Mouse (Mus musculus) kidney, adult 18-20 months (tissue): Measurements from ENCODE around the gene Ctdspl.

Experiments used
- DNase-seq: peaks from one replicate; pipeline ENCODE4 v3.0.0; 2021

Ctdspl gene

GRCm38 (mm10) chr9:118991750-118992585 lies 65.7 kb downstream of the Ctdspl start:
- DNase-seq: no peak

DNA sequence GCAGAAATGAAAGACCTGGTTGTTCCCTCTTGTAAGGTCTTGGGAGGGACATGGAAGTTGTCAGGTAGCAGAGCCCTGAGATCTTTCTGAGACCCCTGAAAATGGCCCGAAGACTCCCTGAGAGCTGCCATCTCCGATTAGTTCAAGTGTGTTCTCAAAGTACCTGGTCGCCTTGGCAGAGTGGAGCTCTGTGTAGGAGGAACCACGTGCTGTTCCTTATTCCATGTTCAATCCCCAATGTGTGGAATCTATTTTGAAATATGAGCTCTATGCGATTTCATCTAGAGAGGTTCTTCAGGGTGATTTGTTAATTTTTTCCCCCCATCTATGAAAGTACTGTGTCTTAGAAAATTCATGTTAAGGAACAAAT lies 66.3 kb downstream of the Ctdspl start:
- DNase-seq: no peak

DNA sequence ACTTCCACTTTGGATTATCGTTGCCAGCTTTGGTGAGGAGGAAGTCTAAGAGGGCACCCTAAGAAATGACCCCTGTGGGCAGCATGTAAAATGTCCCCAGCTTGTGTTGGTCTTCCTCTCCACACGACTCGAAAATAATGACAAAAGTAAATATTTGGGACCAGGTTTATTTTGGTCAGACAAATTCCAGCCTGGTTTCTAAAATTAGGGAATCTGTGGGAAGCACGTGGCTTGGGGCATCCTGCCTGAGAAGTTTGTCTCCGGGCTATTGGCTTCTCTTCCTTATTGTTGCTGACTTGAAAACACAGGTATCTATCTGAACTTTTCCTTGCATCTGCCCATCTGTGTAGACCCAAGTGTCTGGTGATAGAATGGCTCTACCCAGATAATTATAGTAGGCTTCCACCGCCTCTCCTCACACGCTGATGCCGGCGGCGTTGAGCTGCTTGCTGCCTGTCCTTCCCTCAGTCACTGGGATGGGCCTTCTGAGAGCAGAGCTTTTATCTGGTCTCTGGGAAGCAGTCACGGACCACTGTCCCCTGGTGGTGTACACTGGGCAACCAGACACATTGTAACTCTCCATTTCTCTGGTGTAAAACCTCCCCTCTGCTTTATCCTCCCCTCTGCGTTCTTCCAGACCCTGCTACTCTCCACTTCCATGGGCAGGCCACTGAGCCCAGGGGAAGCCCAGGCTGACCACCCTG lies 68.4 kb downstream of the Ctdspl start:
- DNase-seq: no peak

DNA sequence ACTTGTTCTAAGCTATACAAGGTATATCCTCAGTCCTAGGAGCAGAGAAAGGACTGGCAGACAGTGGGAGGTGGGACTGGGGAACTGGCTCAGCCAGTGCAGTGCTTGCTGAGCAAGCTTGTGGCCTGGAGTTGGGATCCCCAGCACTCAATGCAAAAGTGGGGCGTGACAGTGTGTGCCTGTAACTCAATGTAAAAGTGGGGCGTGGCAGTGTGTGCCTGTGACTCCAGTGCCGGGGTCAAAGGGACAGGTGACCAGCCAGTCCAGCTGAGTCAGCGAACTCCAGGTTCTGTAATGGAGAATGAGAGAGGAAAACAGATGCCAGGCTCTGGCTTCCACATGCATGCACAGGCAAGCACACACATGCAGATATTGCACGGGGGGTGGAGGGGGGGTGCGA lies 69.3 kb downstream of the Ctdspl start:
- DNase-seq: peak; percentile 42

DNA sequence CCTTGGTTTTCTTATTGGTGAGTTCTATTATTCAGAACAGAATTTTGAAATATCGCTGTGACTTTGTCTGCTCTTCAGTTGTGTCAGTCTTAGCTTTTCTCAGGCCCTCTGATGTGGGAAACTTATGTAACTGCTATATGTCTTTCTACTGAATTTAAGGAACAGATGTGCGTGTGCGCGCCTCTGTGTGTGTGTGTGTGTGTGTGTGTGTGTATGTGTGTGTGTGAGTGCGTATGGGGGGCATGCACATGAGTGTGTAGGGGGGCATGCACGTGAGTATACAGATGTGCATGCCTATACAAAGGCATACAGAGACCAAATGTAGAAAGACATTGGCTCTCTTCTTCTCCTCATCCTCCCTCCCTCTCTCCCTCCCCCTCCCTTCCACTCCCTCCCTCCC lies 71.0 kb downstream of the Ctdspl start:
- no peak for DNase-seq

- DNase-seq: no peak
Observed at GRCm38 (mm10) chr9:119000196-119000595, 73.9 kb downstream of the Ctdspl start.

DNA sequence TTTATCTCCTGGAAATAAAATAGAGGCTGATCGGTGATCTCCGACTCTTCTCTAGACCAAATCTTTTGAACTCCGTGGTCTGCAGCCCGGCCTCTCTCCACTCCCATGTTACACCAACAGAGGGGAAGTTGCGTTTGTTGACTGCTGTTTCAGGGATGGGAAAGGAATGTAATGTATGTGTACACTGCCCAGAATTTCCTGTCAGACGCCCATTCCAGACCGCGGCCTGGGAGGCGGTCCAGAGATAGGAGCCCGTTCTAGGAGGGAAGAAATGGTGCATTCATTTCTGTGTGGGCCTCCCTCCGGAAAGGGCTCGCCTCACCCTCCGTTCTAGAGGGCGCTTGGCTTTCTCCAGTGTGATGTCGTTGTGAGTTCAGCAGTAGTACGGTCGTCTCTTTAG lies 76.0 kb downstream of the Ctdspl start:
- peak; percentile 42 for DNase-seq

- no peak for DNase-seq
Observed at GRCm38 (mm10) chr9:119003990-119004702, 77.9 kb downstream of the Ctdspl start.

- no peak for DNase-seq
Observed at GRCm38 (mm10) chr9:119004703-119005076, 78.4 kb downstream of the Ctdspl start.

DNA sequence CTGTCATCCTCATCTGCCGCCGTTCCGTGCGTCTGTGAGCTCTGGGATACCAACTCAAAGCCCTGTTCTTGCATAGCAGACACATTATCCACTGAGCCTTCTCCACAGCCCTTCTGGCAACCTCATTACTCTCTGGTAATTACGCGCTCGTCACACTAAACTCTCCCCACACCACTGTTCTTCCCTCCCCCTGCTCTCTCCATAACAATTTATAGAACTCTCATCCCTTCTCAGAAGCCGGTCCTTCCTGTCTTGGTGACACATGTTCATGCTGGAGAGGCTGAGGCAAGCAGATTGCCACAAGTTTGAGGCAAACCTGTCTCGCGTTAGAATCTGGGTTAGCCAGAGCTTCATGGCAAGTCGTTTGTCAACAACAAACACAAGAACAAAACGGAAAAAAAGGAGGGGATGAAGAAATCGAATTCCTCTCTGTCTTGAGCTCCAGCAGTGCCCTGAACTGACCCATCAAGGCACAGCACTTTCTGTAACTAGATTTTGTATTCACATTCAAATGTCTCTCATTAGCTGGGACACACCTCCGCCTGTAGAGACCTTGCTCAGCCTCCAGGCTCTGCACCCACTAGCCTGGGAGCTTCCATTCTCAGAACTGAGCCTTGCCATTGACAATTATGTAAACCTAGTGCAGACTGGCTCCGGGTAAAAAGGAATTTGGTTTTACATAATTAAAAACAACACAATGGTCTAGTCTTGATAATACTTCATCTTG lies 79.2 kb downstream of the Ctdspl start:
- no peak for DNase-seq

DNA sequence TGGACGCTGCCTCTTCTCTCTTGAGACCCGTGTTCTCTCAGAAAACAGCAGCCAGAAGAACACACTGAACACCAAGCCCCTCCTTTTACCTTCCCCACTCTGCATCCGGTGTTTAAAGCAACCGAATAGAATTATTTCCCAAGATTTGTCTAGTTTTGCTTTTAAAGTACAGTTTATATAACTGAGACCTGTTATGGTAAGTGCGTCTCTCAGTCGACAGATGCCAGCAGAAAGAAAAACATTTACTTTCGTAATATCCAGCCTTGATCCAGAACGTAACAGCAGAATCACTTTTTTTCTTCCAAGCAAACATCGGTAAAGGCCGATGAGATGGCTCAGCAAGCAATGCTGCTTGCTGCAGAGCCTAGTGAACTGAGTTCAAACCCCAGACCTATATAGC lies 81.0 kb downstream of the Ctdspl start:
- no peak for DNase-seq

- no peak for DNase-seq
Observed at GRCm38 (mm10) chr9:119008871-119009270, 82.6 kb downstream of the Ctdspl start.

DNA sequence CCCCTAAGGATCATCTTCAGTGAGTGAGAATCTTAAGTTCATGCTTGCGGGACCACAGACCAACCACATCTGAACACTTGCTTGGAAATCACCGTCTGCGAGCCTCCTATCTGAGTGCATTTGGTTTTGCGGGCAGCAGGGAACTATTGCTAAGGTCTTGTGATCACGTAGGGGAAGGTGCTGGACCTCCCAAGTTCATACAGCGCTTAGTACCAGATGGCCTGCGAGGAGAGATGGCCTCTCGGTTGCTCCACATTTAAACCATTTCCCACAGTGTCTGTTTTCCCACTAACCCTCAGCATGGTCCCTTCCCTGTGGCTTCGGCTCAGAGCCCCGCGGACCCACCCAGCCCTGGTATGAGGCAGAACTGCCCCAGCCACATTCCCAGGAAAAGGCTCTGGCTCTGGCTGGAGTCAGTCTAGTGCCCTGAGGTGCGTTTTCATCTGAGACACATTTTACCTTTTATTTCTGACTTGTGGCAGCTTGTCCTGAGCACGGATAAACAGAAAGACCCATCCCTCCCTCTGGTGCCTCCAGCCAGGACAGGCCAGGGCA lies 84.0 kb downstream of the Ctdspl start:
- no peak for DNase-seq

- no peak for DNase-seq
Observed at GRCm38 (mm10) chr9:119016785-119017507, 90.7 kb downstream of the Ctdspl start.

DNA sequence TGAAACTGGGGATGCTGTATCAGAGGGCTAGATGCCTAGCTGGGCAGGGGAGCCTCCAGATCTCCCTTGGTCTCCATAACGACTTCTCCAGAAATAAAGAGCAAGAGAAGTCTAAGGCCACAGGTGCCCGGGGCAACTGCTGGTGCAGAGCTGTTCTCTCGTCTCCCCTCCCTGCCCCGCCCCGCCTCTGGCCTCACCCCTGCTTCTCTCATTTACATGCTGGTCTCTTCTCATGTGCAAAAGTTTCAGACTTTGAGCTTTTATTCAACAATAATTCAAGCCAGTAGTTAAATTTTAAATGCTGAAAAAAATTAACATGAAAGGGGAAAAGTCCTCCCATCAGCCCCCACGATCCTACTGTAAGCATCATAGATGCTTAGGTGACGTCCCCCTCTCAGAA lies 95.5 kb downstream of the Ctdspl start:
- peak; percentile 41 for DNase-seq

DNA sequence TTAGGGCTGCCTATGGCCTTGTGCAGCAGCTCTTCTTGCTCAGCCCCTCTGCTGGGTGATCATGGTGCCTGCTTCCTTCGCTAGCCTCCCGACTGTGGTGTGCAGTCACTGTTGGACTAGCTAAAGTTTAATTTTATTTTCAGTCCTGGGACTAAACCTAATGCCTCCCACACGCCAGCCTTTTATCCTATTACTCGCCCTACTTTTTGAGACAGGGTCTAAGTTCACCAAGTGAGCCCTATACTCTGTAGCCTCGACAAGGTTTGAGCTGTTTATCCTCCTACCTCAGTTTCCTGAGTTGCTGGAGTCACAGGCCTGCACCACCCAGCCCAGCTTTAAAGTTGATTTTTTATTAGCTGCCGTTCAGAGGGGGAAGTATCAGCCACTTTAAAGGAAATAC lies 99.0 kb downstream of the Ctdspl start:
- DNase-seq: peak; percentile 62

GRCm38 (mm10) chr9:119025832-119026331 lies 99.6 kb downstream of the Ctdspl start:
- DNase-seq: peak; percentile 70

- no peak for DNase-seq
Observed at GRCm38 (mm10) chr9:119027337-119027736, 101.1 kb downstream of the Ctdspl start.

GRCm38 (mm10) chr9:119028226-119029195 lies 102.3 kb downstream of the Ctdspl start:
- DNase-seq: no peak

- DNase-seq: peak; percentile 78
Observed at GRCm38 (mm10) chr9:119029568-119029967, 103.3 kb downstream of the Ctdspl start.

DNA sequence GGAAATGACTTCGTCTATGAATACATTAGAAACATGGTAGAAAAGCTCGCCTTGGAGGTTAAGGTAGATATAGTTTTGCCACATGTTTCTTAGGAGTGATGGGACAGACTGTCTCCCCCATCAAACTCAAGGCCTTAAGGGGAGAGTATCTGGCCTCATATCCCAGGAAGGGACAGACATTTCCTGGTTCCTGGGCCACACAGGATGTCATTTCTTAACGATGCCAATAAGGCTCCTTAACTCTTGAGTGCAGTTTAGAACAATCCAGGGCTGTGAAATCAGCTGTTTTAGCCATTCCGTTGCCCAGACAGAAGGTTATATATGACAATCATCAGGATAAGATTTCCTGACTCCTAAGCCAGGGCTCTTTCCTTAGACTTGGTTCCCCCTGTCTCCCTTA lies 104.8 kb downstream of the Ctdspl start:
- DNase-seq: no peak
